In the genomic region with DNA sequence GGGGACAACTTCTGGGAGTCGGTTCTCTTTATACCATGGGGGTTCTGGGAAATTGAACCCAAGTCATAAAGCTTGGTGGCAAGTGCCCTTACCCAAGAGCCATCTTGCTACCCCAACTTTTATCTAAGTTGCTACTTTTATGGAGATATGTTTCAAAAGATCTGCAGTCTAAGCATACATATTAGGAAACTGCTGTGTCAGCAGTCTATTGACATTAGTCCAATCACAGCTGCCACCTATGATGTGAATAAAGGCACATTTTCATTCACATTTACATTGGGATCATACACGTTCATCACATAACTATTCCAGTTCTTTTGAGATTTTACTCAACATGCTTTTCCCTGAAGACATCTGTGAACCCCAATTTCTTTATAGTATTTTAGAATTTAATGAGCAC, we compare ENCODE assay signal across 50 mouse cellular contexts. TPM values are rescaled to one million over a fixed set of nuclear protein-coding genes. Genes with fewer than 3 reads are reported as not detected.
"Had no signal": no experiment of that assay in that cellular context is flagged by ENCODE, and none has a peak within 500 bp of the region (broad histone marks: within the 10 kb centered on the region; RNA-seq: fewer than 3 reads in every experiment).

No protein-coding gene starts in this region.

- H3K27ac ChIP-seq: heart, embryonic 13.5 days; heart, embryonic 15.5 days; hindbrain, embryonic 10.5 days; hindbrain, embryonic 12.5 days; hindbrain, embryonic 13.5 days; hindbrain, embryonic 14.5 days; hindbrain, embryonic 15.5 days; hindbrain, postnatal 0 days; intestine, embryonic 15.5 days; kidney, embryonic 15.5 days; kidney, postnatal 0 days; layer of hippocampus, adult 2 months; left cerebral cortex, adult 2 months had no signal

- H3K4me2 ChIP-seq: heart, embryonic 12.5 days; heart, embryonic 13.5 days; heart, embryonic 15.5 days; hindbrain, embryonic 12.5 days; hindbrain, embryonic 13.5 days; hindbrain, embryonic 14.5 days; hindbrain, embryonic 15.5 days; intestine, embryonic 15.5 days; kidney, embryonic 15.5 days had no signal

- H3K9ac ChIP-seq: heart, embryonic 12.5 days; heart, embryonic 13.5 days; heart, embryonic 15.5 days; hindbrain, embryonic 12.5 days; hindbrain, embryonic 13.5 days; hindbrain, embryonic 14.5 days; hindbrain, embryonic 15.5 days; intestine, embryonic 15.5 days; kidney, embryonic 15.5 days had no signal

- H3K27me3 ChIP-seq: heart, embryonic 12.5 days; heart, embryonic 13.5 days; heart, embryonic 15.5 days; hindbrain, embryonic 12.5 days; hindbrain, embryonic 13.5 days; hindbrain, embryonic 15.5 days; intestine, embryonic 15.5 days had no signal

- DNase-seq: heart, postnatal 10 days; heart, postnatal 14 days; heart, postnatal 4 days; kidney, adult 11 months; kidney, adult 18-20 months; kidney, adult 2 months; kidney, adult 8-10 months; kidney, adult 9 months; kidney, postnatal 10 days; kidney, postnatal 14 days; kidney, postnatal 25 days; kidney, postnatal 36 days; kidney, postnatal 4 days; layer of hippocampus, adult 9-11 months; layer of hippocampus, postnatal 36 days had no signal

- H3K36me3 ChIP-seq: heart, embryonic 12.5 days; heart, embryonic 15.5 days; hindbrain, embryonic 12.5 days; hindbrain, embryonic 13.5 days; hindbrain, embryonic 15.5 days; intestine, embryonic 15.5 days had no signal

- H3K4me1 ChIP-seq: heart, embryonic 13.5 days; heart, embryonic 15.5 days; hindbrain, embryonic 10.5 days; hindbrain, embryonic 12.5 days; hindbrain, embryonic 13.5 days; hindbrain, embryonic 15.5 days; intestine, embryonic 15.5 days; kidney, embryonic 15.5 days had no signal

- H3K9me3 ChIP-seq: heart, embryonic 12.5 days; heart, embryonic 13.5 days; heart, embryonic 15.5 days; hindbrain, embryonic 10.5 days; hindbrain, embryonic 12.5 days; hindbrain, embryonic 13.5 days; hindbrain, embryonic 15.5 days; intestine, embryonic 15.5 days; kidney, embryonic 15.5 days had no signal

- H3K4me3 ChIP-seq: heart, embryonic 12.5 days; heart, embryonic 13.5 days; heart, embryonic 15.5 days; hindbrain, embryonic 10.5 days; hindbrain, embryonic 12.5 days; hindbrain, embryonic 13.5 days; hindbrain, embryonic 15.5 days; intestine, embryonic 15.5 days; kidney, embryonic 15.5 days; layer of hippocampus, adult 2 months; left cerebral cortex, adult 2 months had no signal

RNA-seq across cellular contexts. Expression of gene Fnd3c2, which starts 46.1 kb away (rescaled TPM):
- total RNA-seq: heart, postnatal 10 days; heart, postnatal 14 days; heart, postnatal 25 days; heart, postnatal 4 days; hematopoietic stem cell, adult 5-6 weeks; hindbrain, postnatal 0 days; layer of hippocampus, adult 18-20 months; layer of hippocampus, adult 2 months; layer of hippocampus, adult 8-10 months; layer of hippocampus, postnatal 10 days; layer of hippocampus, postnatal 14 days; layer of hippocampus, postnatal 25 days; layer of hippocampus, postnatal 36 days; left cerebral cortex, adult 18-20 months; left cerebral cortex, adult 2 months; left cerebral cortex, adult 8-10 months had no signal
- polyA plus RNA-seq: heart, embryonic 12.5 days; heart, embryonic 13.5 days; heart, embryonic 14.5 days; heart, embryonic 15.5 days; heart, embryonic 16.5 days; heart, postnatal 0 days; hindbrain, embryonic 10.5 days; hindbrain, embryonic 11.5 days; hindbrain, embryonic 12.5 days; hindbrain, embryonic 13.5 days; hindbrain, embryonic 14.5 days; hindbrain, embryonic 15.5 days; hindbrain, embryonic 16.5 days; hindbrain, postnatal 0 days; inflammation-experienced regulatory T-cells, adult 6 months; intestine, embryonic 14.5 days; intestine, embryonic 15.5 days; intestine, embryonic 16.5 days; intestine, postnatal 0 days; kidney, adult 2 months; kidney, embryonic 14.5 days; kidney, embryonic 15.5 days; kidney, embryonic 16.5 days; kidney, postnatal 0 days; large intestine, adult 2 months had no signal
